Mouse (Mus musculus): ENCODE measurements around the gene Elane. TPM values are rescaled to one million over a fixed set of nuclear protein-coding genes. Genes with fewer than 3 reads are reported as not detected.

Elane gene
- total and polyA plus RNA-seq, 3 experiments = 0.07 TPM; not detected in 2

DNA sequence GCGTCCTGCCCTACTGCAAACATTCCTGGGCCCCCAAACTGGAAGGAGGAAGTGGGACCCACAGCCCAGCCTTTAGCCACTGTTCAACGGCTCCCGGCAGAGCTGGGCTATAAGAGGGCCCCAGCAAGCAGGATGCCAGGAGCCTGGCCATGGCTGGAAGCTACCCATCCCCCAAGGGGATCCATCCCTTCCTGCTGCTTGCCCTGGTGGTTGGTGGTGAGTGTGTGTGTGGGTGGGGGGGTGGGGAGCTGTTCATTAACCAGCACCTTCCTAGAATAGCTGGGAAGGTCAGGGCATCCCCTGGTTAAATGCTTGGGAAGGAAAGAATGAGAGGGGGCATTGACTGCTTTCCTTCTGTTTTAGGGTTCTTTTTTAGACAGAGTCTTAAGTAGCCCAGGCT is 6.5 kb upstream of the Elane start:
- H3K4me1 ChIP-seq (ENCODE audit: control insufficient read depth in 1 of 2, insufficient read depth in 2 of 2, low read length in 2 of 2) = peaks cover 12 to 46% of the 10 kb centered on the region in 2 experiments; a peak in 3 of 4 replicates

GRCm38 (mm10) chr10:79880721-79881120 is 5.3 kb upstream of the Elane start:
- Histone ChIP-seq H3K4me1 (ENCODE audit: control insufficient read depth in 1 of 2, insufficient read depth in 2 of 2, low read length in 2 of 2) (peaks cover 12 to 47% of the 10 kb centered on the region in 2 experiments; a peak in 3 of 4 replicates), H3K9me3 (replicated peaks; ENCODE audit: insufficient read depth, low read length) (no peaks in the 10 kb centered on the region), H3K27ac (ENCODE audit: control insufficient read depth, low read depth, low read length) (no peak overlapping the region), H3K36me3 (ENCODE audit: control insufficient read depth in 1 of 2, insufficient read depth in 2 of 2, low read length in 2 of 2) (peaks cover 0 to 19% of the 10 kb centered on the region in 2 experiments; a peak in 2 of 4 replicates), H3K9ac (ENCODE audit: control insufficient read depth, low read depth, low read length, poor library complexity, severe bottlenecking) (peak overlapping the region; percentile 51), H3K4me3 (ENCODE audit: control insufficient read depth in 1 of 2, insufficient read depth in 1 of 2, low read depth in 2 of 2, low read length in 2 of 2) (peak overlapping the region; percentile 63 to 85), H3K27me3 (ENCODE audit: control insufficient read depth in 1 of 2, insufficient read depth in 2 of 2, low read length in 2 of 2) (no peaks in the 10 kb centered on the region), H3K79me2 (ENCODE audit: control insufficient read depth, insufficient read depth, low read length, poor library complexity) (no peaks in the 10 kb centered on the region)
- TF ChIP-seq MXI1 (IDR thresholded peaks at IDR 0.05; ENCODE audit: low read depth, low read length) (peak; percentile 37; the same call in 1 of the 2 replicates), SIN3A (IDR thresholded peaks at IDR 0.05; ENCODE audit: low read length) (peak; percentile 65; the same call in 1 of the 2 replicates), ZC3H11A (IDR thresholded peaks at IDR 0.05; ENCODE audit: low read depth, low read length) (no peak), MAX (IDR thresholded peaks at IDR 0.05; ENCODE audit: low read length) (0 out of 2 replicates have a peak, but pooled peaks have one; percentile 30)
- DNase-seq (ENCODE audit: low read depth, low spot score) = peak; percentile 74

More for the DNA sequence above, 6.5 kb upstream of the Elane start:
- Histone ChIP-seq H3K27me3 (ENCODE audit: control insufficient read depth in 1 of 2, insufficient read depth in 2 of 2, low read length in 2 of 2) (no peaks in the 10 kb centered on the region), H3K36me3 (ENCODE audit: control insufficient read depth in 1 of 2, insufficient read depth in 2 of 2, low read length in 2 of 2) (peaks cover 0 to 19% of the 10 kb centered on the region in 2 experiments; a peak in 2 of 4 replicates), H3K27ac (ENCODE audit: control insufficient read depth, low read depth, low read length) (no peak overlapping the region), H3K9me3 (replicated peaks; ENCODE audit: insufficient read depth, low read length) (no peaks in the 10 kb centered on the region), H3K4me3 (ENCODE audit: control insufficient read depth in 1 of 2, insufficient read depth in 1 of 2, low read depth in 2 of 2, low read length in 2 of 2) (no peak overlapping the region), H3K9ac (ENCODE audit: control insufficient read depth, low read depth, low read length, poor library complexity, severe bottlenecking) (no peak overlapping the region), H3K79me2 (ENCODE audit: control insufficient read depth, insufficient read depth, low read length, poor library complexity) (no peaks in the 10 kb centered on the region)
- DNase-seq (ENCODE audit: low read depth, low spot score) = no peak
- TF ChIP-seq ZKSCAN1 (IDR thresholded peaks at IDR 0.05; ENCODE audit: low read depth, low read length) (no peak), ZMIZ1 (IDR thresholded peaks at IDR 0.05; ENCODE audit: low read depth, low read length) (no peak), ELF1 (IDR thresholded peaks at IDR 0.05; ENCODE audit: low read depth, low read length) (no peak), BHLHE40 (IDR thresholded peaks at IDR 0.05; ENCODE audit: borderline replicate concordance, low read depth, low read length) (no peak), SIN3A (IDR thresholded peaks at IDR 0.05; ENCODE audit: low read length) (no peak), TBP (IDR thresholded peaks at IDR 0.05; ENCODE audit: low read depth, low read length) (no peak), RAD21 (IDR thresholded peaks at IDR 0.05; ENCODE audit: low read depth, low read length) (no peak), ZNF384 (IDR thresholded peaks at IDR 0.05; ENCODE audit: low read depth, low read length) (no peak), GABPA (IDR thresholded peaks at IDR 0.05; ENCODE audit: low read depth, low read length) (no peak), ZC3H11A (IDR thresholded peaks at IDR 0.05; ENCODE audit: low read depth, low read length) (no peak), MAX (IDR thresholded peaks at IDR 0.05; ENCODE audit: low read length) (no peak)

GRCm38 (mm10) chr10:79881981-79882380 is 4.1 kb upstream of the Elane start:
- H3K27ac ChIP-seq (ENCODE audit: control insufficient read depth, low read depth, low read length) = 0 out of 2 replicates have a peak overlapping the region, but pooled peaks have one; percentile 7
- H3K36me3 ChIP-seq (ENCODE audit: control insufficient read depth in 1 of 2, insufficient read depth in 2 of 2, low read length in 2 of 2) = peaks cover 0 to 11% of the 10 kb centered on the region in 2 experiments; a peak in 2 of 4 replicates
- peak; percentile 76 for DNase-seq (ENCODE audit: low read depth, low spot score)
- no peaks in the 10 kb centered on the region for H3K9me3 ChIP-seq (replicated peaks; ENCODE audit: insufficient read depth, low read length)
- H3K27me3 ChIP-seq (ENCODE audit: control insufficient read depth in 1 of 2, insufficient read depth in 2 of 2, low read length in 2 of 2) = no peaks in the 10 kb centered on the region
- no peaks in the 10 kb centered on the region for H3K79me2 ChIP-seq (ENCODE audit: control insufficient read depth, insufficient read depth, low read length, poor library complexity)
- TF ChIP-seq GABPA (IDR thresholded peaks at IDR 0.05; ENCODE audit: low read depth, low read length) (no peak), MAZ (IDR thresholded peaks at IDR 0.05; ENCODE audit: low read depth, low read length) (no peak), CHD1 (IDR thresholded peaks at IDR 0.05; ENCODE audit: low read depth, low read length) (no peak), MXI1 (IDR thresholded peaks at IDR 0.05; ENCODE audit: low read depth, low read length) (peak; percentile 66), TCF12 (IDR thresholded peaks at IDR 0.05; ENCODE audit: low read depth, low read length) (no peak), MAFK (IDR thresholded peaks at IDR 0.05; ENCODE audit: borderline replicate concordance, low read depth, low read length) (no peak), MAX (IDR thresholded peaks at IDR 0.05; ENCODE audit: low read length) (0 out of 2 replicates have a peak, but pooled peaks have one; percentile 20), KAT2A (conservative IDR thresholded peaks at IDR 0.05; ENCODE audit: low read depth, low read length) (no peak), ZKSCAN1 (IDR thresholded peaks at IDR 0.05; ENCODE audit: low read depth, low read length) (no peak), MEF2A (IDR thresholded peaks at IDR 0.05; ENCODE audit: extremely low read depth, insufficient replicate concordance, low read depth, low read length, poor library complexity, severe bottlenecking) (no peak), POLR2A (IDR thresholded peaks at IDR 0.05; ENCODE audit: control insufficient read depth in 1 of 2, insufficient read depth in 1 of 2, low read depth in 1 of 2, low read length in 2 of 2, poor library complexity in 1 of 2) (peak in 1 of 2 experiments; percentile 45; a peak in 1 of 4 replicates), E2F4 (IDR thresholded peaks at IDR 0.05; ENCODE audit: borderline replicate concordance, low read depth, low read length) (no peak), ZNF384 (IDR thresholded peaks at IDR 0.05; ENCODE audit: low read depth, low read length) (no peak), ZMIZ1 (IDR thresholded peaks at IDR 0.05; ENCODE audit: low read depth, low read length) (no peak), JUND (IDR thresholded peaks at IDR 0.05; ENCODE audit: low read depth, low read length) (no peak), CHD2 (IDR thresholded peaks at IDR 0.05; ENCODE audit: low read length) (no peak), CTCF (IDR thresholded peaks at IDR 0.05 in 2 of 3, conservative IDR thresholded peaks at IDR 0.05 in 1 of 3; ENCODE audit: control insufficient read depth in 1 of 3, insufficient read depth in 1 of 3, low read depth in 2 of 3, low read length in 3 of 3, poor library complexity in 1 of 3, severe bottlenecking in 1 of 3) (no peak), RAD21 (IDR thresholded peaks at IDR 0.05; ENCODE audit: low read depth, low read length) (no peak)
- H3K4me1 ChIP-seq (ENCODE audit: control insufficient read depth in 1 of 2, insufficient read depth in 2 of 2, low read length in 2 of 2) = peaks cover 8 to 39% of the 10 kb centered on the region in 2 experiments; a peak in 3 of 4 replicates
- H3K9ac ChIP-seq (ENCODE audit: control insufficient read depth, low read depth, low read length, poor library complexity, severe bottlenecking) = peak overlapping the region; percentile 51
- peak overlapping the region; percentile 63 to 85 for H3K4me3 ChIP-seq (ENCODE audit: control insufficient read depth in 1 of 2, insufficient read depth in 1 of 2, low read depth in 2 of 2, low read length in 2 of 2)
